Mouse (Mus musculus) myocyte (in vitro differentiated cells): ENCODE results near the gene Nmur1.

Source experiments
- CEBPB ChIP-seq: IDR thresholded peaks from 2 replicates; pipeline ENCODE4 v1.6.1; 2011; ENCODE audit warnings: mild to moderate bottlenecking, moderate library complexity; ENCODE audit not compliant: poor library complexity, insufficient read depth, severe bottlenecking
- E2F4 ChIP-seq: IDR thresholded peaks from one replicate; pipeline ENCODE4 v1.6.1; 2011; ENCODE audit warnings: mild to moderate bottlenecking, control low read depth, moderate library complexity; ENCODE audit not compliant: insufficient read depth
- MAX ChIP-seq: IDR thresholded peaks from one replicate; pipeline ENCODE4 v1.6.1; 2011; ENCODE audit warnings: low read depth, mild to moderate bottlenecking, control low read depth
- MYOD1 ChIP-seq, 3 experiments: IDR thresholded peaks; one replicate each; pipeline ENCODE4 v1.6.1; 2011; ENCODE audit warnings: control low read depth in 2 of 3, low read depth in 2 of 3, mild to moderate bottlenecking in 2 of 3, moderate library complexity in 1 of 3; ENCODE audit not compliant: insufficient read length in 2 of 3, control insufficient read depth in 1 of 3
- MYOG ChIP-seq, 3 experiments: IDR thresholded peaks; one replicate each; pipeline ENCODE4 v1.6.1; 2011; ENCODE audit warnings: control low read depth in 2 of 3, low read depth in 2 of 3, mild to moderate bottlenecking in 2 of 3; ENCODE audit not compliant: insufficient read length in 2 of 3, control insufficient read depth in 1 of 3, insufficient read depth in 1 of 3
- POLR2A ChIP-seq: IDR thresholded peaks from one replicate; pipeline ENCODE4 v1.6.1; 2011; ENCODE audit warnings: low read depth, mild to moderate bottlenecking, control low read depth, moderate library complexity; ENCODE audit not compliant: insufficient read length
- POLR2AphosphoS2 ChIP-seq: IDR thresholded peaks from one replicate; pipeline ENCODE4 v1.6.1; 2011; ENCODE audit warnings: low read depth, control low read depth; ENCODE audit not compliant: insufficient read length
- TCF12 ChIP-seq: IDR thresholded peaks from one replicate; pipeline ENCODE4 v1.6.1; 2011; ENCODE audit warnings: mild to moderate bottlenecking, control low read depth; ENCODE audit not compliant: poor library complexity, insufficient read depth, severe bottlenecking
- USF1 ChIP-seq: IDR thresholded peaks from one replicate; pipeline ENCODE4 v1.6.1; 2011; ENCODE audit warnings: low read depth, mild to moderate bottlenecking, control low read depth, moderate library complexity

GRCm38 (mm10) chr1:86424336-86424735, 1.7 kb downstream of the Nmur1 start:
- TF ChIP-seq MAX (no peak), TCF12 (no peak), POLR2A (no peak), CEBPB (no peak), USF1 (no peak), POLR2AphosphoS2 (no peak), MYOD1 (IDR thresholded peaks at IDR 0.05; ENCODE audit: control insufficient read depth in 1 of 3, insufficient read length in 2 of 3, low read depth in 2 of 3) (no peak), E2F4 (no peak), MYOG (IDR thresholded peaks at IDR 0.05; ENCODE audit: control insufficient read depth in 1 of 3, insufficient read depth in 1 of 3, insufficient read length in 2 of 3, low read depth in 2 of 3) (no peak)
